Mouse (Mus musculus): ENCODE data around the gene Ogfod2.

Gene Ogfod2

DNA sequence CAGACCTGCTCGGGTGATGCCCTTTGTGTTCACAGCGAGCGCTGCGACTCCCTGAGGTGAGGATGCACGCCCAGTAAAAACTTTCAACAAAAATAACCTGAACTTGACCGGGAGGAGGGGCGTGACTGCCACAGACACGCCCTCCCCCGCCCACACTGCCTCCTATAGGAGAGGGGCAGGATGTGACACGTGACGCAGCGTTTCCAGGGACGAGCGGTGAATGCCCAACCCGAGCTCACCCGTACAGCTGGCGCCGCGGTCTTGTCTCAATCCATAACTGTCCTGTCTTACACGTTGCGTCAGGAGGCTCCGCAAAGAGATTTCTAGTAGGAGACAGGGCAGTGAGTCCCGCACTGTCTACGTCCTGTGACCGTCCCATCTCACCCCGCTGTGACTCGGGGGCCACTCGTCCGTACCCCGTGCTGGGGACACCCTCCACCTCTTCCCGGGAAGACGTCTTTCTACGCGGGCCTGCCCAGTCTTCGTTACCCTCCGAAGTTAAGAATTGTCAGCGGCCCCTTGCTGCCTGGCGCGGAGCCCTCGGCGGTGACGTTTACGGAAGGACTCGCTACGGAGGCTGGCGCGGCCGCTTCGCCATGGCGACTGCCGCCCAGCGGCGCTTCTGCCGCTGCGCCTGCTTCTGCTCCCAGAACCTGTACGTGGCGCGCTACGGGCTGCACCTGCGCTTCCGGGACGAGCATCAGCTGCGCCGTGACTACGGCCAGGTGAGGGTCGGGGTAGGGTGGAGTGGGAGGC is at the start of gene Ogfod2:
Gene Ogfod2, plus strand, starts transcription at position 556 of the 756 bp plus-strand sequence.
- in situ Hi-C loops (cut with MboI, MseI), result no loop called here

DNA sequence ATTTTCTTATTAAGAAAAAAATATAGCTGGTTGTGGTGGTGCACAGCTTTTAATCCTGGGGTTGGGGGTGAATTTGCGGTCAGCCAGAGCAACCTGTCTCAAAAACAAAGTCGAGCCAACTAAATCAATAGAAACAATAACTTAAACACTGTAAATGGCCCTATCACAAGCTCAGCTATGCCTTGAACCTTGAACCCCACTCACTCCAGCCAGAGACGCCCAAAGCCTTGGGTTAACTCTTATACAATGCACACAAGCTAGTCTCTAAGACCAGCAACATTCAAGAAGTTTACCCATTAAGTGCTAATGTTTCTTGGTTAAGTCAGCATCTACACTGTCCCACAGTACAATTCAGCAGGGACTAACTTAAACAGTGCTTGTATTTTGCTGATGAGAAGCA is 42.4 kb upstream of the Ogfod2 start:
- in situ Hi-C loops (cut with MboI, MseI), result loop anchor here in 1 of 2 experiments (10.0 kb wide), 1 partner anchor 1925 kb away; the partner anchor contains the start of gene Ccdc63

DNA sequence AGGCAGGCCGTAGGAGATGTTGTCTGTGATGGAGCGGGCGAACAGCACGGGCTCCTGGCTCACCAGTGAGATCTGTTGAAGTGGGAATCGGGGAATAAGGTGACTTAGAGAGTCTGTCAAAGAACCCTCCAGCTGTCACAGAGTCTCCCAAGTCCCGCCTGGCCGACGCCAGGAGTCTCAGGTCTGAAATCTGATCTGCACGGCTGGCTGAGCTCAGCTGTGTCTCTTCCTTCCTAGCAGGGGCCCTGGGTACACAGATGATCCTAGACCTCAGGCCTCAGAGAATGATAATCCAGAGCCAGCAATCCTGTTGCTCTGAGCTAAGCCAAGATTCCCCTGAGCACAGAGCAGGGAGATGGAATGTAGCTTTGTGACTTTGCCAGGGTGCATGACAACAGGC is 38.4 kb upstream of the Ogfod2 start:
- in situ Hi-C loops (cut with MboI, MseI), result loop anchor here in 1 of 2 experiments (10.0 kb wide), 1 partner anchor 1929 kb away; the partner anchor contains the start of gene Ccdc63

DNA sequence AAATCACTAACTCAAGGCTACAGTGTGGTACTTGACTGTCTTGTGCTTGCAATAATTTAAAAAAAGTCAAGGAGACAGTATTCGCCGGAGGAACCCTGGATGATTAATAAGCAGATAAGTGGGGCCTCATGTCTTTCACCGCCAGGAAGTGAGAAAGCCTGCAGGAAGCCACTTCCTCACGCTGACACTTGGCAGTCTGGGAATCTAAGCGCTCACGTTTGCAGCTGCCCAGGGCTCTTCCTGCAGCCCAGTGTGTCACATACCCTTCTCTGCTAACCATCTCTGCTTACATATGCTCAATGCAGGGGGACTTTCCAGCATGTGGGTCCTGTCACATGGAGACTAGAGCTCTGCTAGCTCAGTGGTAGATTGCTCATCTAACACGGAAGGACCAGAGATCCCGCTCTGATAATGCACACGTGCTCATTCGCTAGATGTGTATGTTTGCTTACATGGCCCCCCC is 37.2 kb upstream of the Ogfod2 start:
- in situ Hi-C loops (cut with MboI, MseI), result loop anchor here in 1 of 2 experiments (10.0 kb wide), 1 partner anchor 1930 kb away; the partner anchor contains the start of gene Ccdc63

DNA sequence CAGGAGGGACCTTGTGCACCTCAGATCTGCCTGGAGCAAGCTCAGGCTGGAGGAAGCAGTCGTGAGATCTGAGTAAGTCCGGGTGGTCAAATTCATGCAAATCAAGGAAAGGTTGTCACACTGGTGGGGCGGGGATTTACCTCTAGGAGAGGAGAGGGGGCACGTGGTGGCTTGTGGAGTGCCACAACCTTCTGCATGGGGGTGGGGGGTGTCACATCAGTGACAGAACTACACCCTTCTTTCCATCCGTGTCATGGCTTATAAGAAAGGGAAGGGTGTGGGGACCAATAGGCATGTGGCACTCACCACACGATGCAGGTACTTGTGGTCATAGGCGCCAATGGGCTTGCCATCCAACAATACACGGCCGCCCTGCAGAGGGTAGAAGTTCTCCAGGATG is 36.4 kb upstream of the Ogfod2 start:
- in situ Hi-C loops (cut with MboI, MseI), result loop anchor here in 1 of 2 experiments (10.0 kb wide), 1 partner anchor 1931 kb away; the partner anchor contains the start of gene Ccdc63

DNA sequence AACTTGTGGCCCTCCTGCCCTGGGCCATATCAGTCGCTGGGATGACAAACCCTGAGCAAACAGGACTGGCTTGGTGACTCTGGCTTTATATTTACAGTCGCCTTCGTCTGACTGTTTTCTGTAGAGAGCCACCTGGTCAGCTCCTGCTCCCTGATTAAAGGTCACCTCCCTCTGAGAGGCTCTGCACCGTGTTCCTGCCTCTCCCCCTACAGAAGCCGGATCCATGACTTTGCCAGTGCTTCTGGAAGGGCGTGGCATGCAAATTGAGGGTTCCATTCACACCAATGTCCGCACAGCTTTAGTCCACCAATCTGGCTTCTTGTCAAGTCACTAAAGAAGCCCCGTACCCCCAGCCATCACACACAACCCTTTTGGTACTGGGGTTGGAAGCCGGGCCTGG is 35.5 kb upstream of the Ogfod2 start:
- in situ Hi-C loops (cut with MboI, MseI), result loop anchor here in 1 of 2 experiments (10.0 kb wide), 1 partner anchor 1932 kb away; the partner anchor contains the start of gene Ccdc63

DNA sequence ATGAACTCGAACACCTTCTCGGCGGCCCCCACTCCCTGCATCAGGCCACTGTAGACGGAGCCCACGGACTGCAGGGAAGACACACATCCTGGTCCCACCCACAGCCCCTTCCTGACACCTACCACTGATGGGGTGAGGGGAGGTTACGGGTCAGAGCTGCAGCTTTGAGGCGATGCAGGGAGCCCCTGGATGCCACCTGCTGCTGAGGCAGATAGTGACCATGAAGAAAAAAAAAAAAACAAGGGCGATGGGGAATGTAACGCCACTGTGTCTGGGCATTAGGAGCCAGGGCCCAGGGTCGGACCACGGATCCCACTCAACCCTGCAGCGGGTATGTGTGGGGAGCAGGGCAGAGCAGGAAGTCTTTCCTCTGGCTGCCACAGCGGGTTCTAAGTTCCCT is 34.9 kb upstream of the Ogfod2 start:
- in situ Hi-C loops (cut with MboI, MseI), result loop anchor here in 1 of 2 experiments (10.0 kb wide), 1 partner anchor 1932 kb away; the partner anchor contains the start of gene Ccdc63

DNA sequence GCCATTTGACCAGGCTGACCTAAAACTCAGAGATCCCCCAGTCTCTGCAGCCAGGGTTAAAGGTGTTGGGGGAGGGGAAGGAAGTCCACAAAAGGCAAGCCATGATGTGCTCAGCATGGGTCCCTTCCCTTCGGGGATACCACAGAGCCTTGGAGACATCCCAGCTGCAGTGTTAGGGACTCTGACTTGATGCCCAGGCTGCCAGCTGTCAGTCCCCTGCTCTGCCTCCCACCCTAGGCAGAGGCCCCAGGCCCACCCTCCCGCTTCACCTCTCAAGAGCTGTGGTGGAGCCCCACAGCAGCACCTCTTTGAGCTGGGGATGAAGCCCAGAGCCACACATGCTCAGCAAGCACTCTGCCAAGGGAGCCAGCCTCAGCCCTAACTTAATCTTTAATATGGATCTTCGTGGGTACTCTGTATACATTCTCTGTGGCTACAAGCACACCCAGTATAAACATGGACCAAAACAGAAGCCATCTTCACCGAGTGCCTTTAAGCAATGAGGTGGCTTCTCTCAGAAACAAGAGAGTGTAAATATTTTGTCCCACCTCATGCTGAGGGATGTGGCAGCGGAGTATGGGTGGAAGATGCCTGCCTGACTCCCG is 34.1 kb upstream of the Ogfod2 start:
- in situ Hi-C loops (cut with MboI, MseI), result loop anchor here in 1 of 2 experiments (10.0 kb wide), 1 partner anchor 1933 kb away; the partner anchor contains the start of gene Ccdc63

DNA sequence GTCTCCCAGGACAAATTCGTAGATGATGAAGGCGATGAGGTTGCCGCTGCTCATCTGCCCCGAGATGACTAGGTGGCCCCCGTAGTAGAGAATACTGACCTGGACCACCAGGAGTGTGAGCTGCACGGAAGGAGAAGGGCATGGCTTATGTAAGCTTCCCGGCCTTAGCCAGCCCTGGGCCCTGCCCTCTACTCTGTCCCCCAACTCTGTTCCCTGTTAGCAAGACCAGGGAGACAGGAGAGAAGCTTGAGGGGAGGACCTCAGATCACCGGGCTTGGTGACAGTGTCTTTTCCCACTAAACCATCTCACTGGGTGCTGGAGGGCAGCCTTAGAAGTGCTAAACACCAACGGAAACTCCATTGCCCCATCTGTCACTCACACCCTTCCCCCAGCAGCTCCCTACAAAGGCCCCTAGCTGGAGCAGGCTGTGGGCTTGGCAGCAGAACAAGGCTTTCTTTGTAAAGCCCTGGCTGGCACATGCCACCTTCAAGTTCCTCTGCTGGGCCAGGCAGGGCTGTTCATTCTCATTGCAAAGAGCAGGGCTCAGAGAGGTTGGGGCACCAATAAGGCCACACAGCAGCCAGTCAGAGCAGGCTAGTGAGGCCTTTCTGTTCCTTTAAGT is 33.2 kb upstream of the Ogfod2 start:
- in situ Hi-C loops (cut with MboI, MseI), result loop anchor here in 1 of 2 experiments (10.0 kb wide), 1 partner anchor 1934 kb away; the partner anchor contains the start of gene Ccdc63

DNA sequence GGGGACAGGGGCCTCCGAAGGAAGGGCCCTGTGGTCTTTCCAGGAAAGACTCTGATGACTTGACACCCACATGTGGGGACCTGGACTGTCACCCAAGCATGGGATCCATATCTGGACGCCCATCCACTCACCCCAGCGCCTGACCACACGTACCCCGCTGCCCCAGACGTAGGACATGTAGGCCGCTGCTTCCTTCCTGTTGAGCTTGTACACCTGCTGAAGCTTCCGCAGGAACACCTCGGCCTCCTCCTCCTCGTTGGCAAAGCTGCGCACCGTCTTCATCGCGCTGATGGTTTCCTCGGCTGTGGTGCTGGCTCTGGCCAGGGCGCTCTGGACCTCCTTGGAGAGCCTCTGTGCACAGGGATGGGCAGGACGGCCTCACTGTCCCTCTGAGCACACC is 32.2 kb upstream of the Ogfod2 start:
- in situ Hi-C loops (cut with MboI, MseI), result loop anchor here (5.0 to 10.0 kb wide), 4 partner anchors 45 to 1935 kb away; partner anchors contain the start of genes Ccdc63 (in 1 of the 2) and Vps37b (in 1 of the 2)

DNA sequence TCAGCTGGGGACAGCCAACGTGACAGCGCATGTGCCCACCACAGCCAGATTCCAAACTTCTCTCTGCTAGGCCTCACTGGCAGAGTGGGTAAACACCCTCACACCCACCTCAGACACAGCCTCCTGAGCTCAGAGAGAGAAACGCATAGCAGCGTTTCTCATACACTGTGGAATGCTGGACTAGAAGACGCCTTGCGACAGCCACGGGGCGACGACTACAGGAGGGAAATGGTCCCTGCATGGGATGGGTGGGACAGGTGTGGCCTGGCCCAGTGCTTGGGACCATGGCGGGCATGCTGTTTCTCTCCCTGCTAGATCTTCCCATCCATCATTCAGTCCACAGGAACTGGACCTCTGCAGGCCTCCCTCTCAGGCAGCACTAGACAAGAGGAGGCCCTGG is 29.6 kb upstream of the Ogfod2 start:
- in situ Hi-C loops (cut with MboI, MseI), result loop anchor here (5.0 to 10.0 kb wide), 3 partner anchors 48 to 135 kb away; partner anchors contain the start of gene Vps37b (in 1 of the 2)

DNA sequence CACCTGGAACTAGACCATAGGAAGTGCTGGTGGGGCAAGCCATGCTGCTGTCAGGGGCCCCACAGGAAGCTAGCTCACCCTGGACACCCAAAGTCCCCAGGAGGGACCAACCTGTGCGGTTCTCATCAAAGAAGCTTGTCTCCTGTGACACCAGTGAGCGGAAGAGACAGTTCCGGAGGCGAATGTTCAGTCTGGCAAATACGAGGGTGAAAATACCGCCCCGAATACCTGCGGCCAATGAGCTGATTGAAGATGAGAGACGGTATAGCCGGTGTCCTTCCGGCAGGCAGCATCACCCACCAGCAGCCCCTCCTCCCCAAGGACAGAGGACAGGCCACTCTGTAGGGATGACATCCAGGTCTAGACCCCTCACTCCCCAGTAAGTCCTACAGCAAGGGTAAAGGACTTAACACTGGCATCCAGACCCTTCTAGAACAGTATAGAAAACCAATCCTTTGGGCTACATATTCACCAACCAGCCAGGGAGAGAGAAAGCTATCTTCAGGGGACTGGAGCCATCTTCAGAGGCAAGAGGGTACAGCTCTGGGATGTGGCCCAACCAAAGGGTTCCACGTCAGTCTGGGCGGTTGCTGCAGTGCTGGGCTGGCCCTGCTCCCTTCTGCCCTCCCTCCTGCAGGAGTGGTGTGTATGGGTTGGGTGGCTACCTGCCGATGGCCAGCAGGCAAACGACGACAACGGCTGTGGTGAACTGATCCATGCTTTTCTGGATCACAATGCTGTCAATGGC is 29.0 kb upstream of the Ogfod2 start:
- in situ Hi-C loops (cut with MboI, MseI), result loop anchor here (5.0 to 10.0 kb wide), 3 partner anchors 48 to 136 kb away; partner anchors contain the start of gene Vps37b (in 1 of the 2)

DNA sequence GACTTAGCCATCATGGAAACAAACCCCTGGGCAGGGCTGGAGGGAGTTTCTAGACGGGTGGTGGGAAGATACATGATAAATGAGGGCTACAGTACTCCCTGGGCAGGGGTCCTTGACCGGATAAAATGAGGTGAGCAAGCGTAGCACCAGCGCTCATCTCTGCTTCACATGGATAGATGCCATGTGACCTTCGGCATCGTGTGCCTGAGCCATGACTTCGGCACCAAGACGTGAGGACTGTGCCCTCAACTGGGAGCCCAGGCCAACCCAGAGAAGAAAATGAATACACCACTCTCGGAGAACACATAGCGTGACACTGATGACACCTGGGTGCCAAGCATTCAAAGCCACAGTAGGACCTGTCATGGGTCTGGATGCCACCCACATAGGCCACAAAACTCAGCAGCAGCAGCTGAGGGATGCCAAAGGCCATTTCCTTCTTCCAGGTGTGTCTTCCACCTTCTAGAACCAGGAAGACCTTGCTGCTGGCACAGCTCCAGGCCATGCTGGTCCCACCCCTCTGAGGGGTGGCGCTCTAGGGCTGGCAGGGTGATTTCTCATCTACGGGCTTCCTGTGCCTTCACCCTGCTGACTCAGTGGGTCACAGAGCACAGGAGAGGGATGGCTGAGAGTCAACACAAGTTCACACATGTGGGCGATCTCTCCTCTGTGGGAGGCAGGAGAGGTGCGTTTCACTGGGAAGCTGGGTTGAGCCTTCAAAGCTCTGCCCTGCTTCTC is 28.1 kb upstream of the Ogfod2 start:
- in situ Hi-C loops (cut with MboI, MseI), result loop anchor here (5.0 to 10.0 kb wide), 3 partner anchors 49 to 137 kb away; partner anchors contain the start of gene Vps37b (in 1 of the 2)

DNA sequence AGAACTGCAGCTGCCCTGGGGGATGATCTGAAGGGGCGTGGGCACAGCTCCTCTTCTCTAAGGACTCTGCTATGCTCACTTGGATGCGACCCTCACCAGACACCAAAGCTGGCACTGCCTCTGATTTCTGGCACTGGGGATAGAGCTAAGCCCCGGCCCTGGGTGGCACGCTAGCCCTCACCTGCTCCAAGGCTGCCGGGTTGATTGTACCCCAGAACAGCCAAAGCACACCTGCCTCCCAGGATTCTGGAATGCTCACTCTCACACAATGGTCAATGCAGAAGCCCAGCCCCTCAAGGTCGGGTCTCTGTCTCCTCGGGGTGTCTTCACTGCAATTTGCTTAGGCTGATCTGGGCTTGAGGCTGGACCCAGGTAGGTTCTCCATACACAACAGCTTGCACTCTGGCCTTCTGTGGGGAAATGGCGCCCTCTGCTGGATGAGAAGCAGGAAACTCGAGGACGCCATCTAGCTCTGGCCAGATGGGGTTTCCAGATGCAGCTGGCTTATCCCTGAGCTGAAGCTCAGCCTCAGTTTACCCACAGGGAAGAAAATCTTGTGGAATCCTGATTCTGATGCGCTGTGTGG is 27.4 kb upstream of the Ogfod2 start:
- in situ Hi-C loops (cut with MboI, MseI), result loop anchor here (5.0 to 10.0 kb wide), 3 partner anchors 50 to 137 kb away; partner anchors contain the start of gene Vps37b (in 1 of the 2)

DNA sequence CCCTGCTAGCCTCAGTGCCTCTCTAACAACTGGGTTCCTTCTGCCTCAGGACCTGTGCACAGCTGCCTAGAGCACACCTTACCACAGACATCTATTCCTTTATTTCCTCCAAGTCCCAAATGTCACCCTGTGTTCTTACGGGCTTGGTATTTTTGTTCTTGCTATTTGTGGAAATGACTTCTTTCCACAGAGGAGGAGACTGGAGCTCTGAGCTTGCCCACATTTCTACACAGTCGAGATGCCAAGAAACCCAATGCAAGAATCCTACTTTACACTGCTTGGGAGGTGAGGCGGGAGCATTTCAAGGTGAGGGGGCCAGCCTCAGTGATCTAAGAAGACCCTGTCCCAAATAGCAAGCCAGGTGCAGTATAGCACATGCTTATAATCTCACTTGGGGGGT is 26.6 kb upstream of the Ogfod2 start:
- in situ Hi-C loops (cut with MboI, MseI), result loop anchor here in 1 of 2 experiments (10.0 kb wide), 1 partner anchor 51 kb away; the partner anchor contains the start of gene Vps37b

DNA sequence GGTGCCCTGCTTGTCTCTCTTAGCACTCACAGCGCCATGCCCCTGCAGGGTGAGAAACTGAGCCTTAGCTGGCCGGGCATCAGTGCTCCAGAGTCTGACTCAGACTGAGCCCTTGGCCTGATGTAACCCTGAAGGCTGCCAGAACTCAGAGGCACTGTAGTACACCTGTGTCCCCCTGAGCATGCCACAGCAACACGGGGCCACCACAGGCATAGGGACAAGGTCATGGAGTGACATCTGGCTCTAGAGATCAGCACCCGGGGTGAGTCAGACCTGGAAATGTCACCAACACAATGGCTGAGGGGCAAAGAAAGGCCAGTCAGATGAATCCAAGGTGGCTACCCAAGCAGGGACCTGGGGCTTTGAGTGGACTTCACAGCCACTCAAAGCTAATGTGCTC is 25.2 kb upstream of the Ogfod2 start:
- in situ Hi-C loops (cut with MboI, MseI), result loop anchor here in 1 of 2 experiments (10.0 kb wide), 1 partner anchor 52 kb away; the partner anchor contains the start of gene Vps37b

DNA sequence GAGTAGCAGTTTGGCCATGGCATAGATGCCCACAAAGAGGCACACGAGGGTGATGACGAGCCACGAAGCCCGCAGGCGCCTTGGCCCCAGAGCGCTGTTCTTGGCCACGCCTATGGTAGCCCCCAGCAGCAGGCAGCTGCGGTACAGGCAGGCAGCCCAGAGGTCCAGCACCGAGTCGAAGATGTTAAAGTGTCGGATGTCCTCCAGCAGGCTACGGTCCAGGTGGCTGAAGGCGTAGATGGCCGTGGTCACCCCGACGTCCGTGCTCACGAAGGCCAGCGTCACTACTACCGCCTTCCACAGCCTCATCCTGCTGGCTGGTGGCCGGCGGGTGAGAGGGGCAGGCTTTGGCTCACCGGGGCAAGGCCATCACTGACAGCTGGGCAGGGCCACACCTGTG is 22.2 kb upstream of the Ogfod2 start:
- in situ Hi-C loops (cut with MboI, MseI), result loop anchor here in 1 of 2 experiments (10.0 kb wide), 1 partner anchor 55 kb away; the partner anchor contains the start of gene Vps37b

DNA sequence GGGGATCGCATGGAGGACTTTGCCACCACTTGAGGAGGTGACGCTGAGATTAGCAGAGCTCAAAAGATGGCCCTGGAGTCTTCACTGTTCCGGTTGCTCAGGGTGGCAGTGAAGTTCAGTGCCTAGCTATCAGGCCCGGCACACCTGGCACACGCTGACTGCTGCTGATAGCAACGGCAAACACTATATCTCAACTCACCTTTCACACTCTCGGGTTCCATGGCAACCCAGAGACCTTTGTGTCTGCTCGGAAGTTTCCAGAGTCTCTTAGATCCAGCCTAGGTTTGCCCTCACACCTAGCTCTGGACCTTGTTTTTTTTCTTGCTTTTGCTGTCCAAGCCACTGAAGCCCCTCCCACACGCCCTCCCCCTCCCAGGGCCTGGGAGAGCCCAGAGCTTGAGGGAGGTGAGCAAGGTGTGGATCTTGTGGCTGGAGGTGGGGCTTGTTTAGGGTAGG is 20.1 kb upstream of the Ogfod2 start:
- in situ Hi-C loops (cut with MboI, MseI), result no loop called here
